Mouse (Mus musculus) hindbrain, embryonic 11.5 days (tissue): ENCODE data around the gene E330021D16Rik. TPM values are rescaled to one million over a fixed set of nuclear protein-coding genes. Genes with fewer than 3 reads are reported as not detected.

Experiments used
- ATAC-seq: fragments of 200-750 bp; cut with Nextera tagmentation; 2 replicates; pipeline ENCODE4 v1.8.0; 2017; ENCODE audit warnings: mild to moderate bottlenecking, moderate TSS enrichment, moderate library complexity; ENCODE audit not compliant: low FRiP score
- DNase-seq: peaks from one replicate; pipeline ENCODE4 v3.0.0-alpha.2; 2015; ENCODE audit warnings: low spot score
- H3K27ac ChIP-seq: fragments of 300-500 bp; sonication (generic); 2 replicates; pipeline ENCODE4 v1.5.1; 2014; ENCODE audit warnings: mild to moderate bottlenecking, low read depth, low read length
- H3K27me3 ChIP-seq: fragments of 300-500 bp; sonication (generic); 2 replicates; pipeline ENCODE4 v1.6.1; 2014; ENCODE audit warnings: mild to moderate bottlenecking, low read length, moderate library complexity, mixed read lengths; ENCODE audit not compliant: control insufficient read depth, insufficient read depth
- H3K36me3 ChIP-seq: fragments of 300-500 bp; sonication (generic); 2 replicates; pipeline ENCODE4 v1.6.1; 2014; ENCODE audit warnings: mild to moderate bottlenecking, low read length, moderate library complexity, mixed read lengths; ENCODE audit not compliant: control insufficient read depth, insufficient read depth
- H3K4me1 ChIP-seq: fragments of 300-500 bp; sonication (generic); replicated peaks from 2 replicates; pipeline ENCODE4 v1.6.1; 2014; ENCODE audit warnings: low read length, mixed read lengths; ENCODE audit not compliant: control insufficient read depth, insufficient read depth
- H3K4me2 ChIP-seq: fragments of 300-500 bp; sonication (generic); replicated peaks from 2 replicates; pipeline ENCODE4 v1.6.1; 2014; ENCODE audit warnings: mild to moderate bottlenecking, low read depth, low read length
- H3K4me3 ChIP-seq: fragments of 300-500 bp; sonication (generic); 2 replicates; pipeline ENCODE4 v1.5.1; 2014; ENCODE audit warnings: low read depth, low read length
- H3K9ac ChIP-seq: fragments of 300-500 bp; sonication (generic); 2 replicates; pipeline ENCODE4 v1.6.1; 2014; ENCODE audit warnings: low read depth, low read length
- H3K9me3 ChIP-seq: fragments of 300-500 bp; sonication (generic); 2 replicates; pipeline ENCODE4 v1.6.1; 2016; ENCODE audit warnings: low read length; ENCODE audit not compliant: control insufficient read depth
- WGBS: fragments of 180-500 bp; shearing (Covaris S2); extraction: QIAGEN DNeasy Blood & Tissue Kit; methylation state at CpG from one replicate; pipeline ENCODE4 v1.1.7; 2014; 5-methylcytosine and 5-hydroxymethylcytosine counted together
- polyA plus RNA-seq: library from polyadenylated mRNA; unstranded; fragments of >200 nt; fragmentation: Nextera tagmentation; extraction: Ambion mirVana; gene quantifications from 2 replicates; pipeline ENCODE4 v1.2.1, GENCODE M21; 2014

The E330021D16Rik gene
- polyA plus RNA-seq, 1 experiment from 2014 or later: not detected

- ATAC-seq: no peak
- no peaks in the 10 kb centered on the region for H3K9me3 ChIP-seq
- H3K9ac ChIP-seq: no peak overlapping the region
- no peaks in the 10 kb centered on the region for H3K4me1 ChIP-seq
- no peak overlapping the region for H3K4me3 ChIP-seq
- no peak for DNase-seq
- no peak overlapping the region for H3K4me2 ChIP-seq
- no peaks in the 10 kb centered on the region for H3K36me3 ChIP-seq
- 76% methylated on average over 4 of the region's 4 CpGs for WGBS
- H3K27me3 ChIP-seq: no peaks in the 10 kb centered on the region
- no peak overlapping the region for H3K27ac ChIP-seq
Measured at GRCm38 (mm10) chr6:136364008-136364407, 51.4 kb downstream of the E330021D16Rik start.

DNA sequence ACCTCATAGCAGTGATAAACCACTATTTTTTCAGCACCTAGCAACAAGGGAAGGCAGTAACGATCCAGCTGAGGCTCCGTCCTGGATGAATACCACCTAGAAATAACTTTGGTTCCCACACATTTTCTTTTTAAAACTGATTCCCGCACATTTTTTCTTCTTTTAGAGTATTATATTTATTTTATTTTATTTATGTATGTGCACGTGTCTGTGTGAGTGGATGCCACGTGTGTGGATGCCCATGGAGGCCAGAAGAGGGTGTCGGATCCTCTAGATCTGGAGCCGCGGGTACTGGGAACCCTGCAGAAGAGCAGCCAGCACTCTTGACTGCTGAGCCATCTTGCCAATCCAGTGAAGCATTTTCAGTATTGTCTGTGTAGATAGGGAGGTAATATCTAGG lies 52.1 kb downstream of the E330021D16Rik start:
- Histone ChIP-seq H3K4me3 (no peak overlapping the region), H3K36me3 (no peaks in the 10 kb centered on the region), H3K4me2 (no peak overlapping the region), H3K27me3 (no peaks in the 10 kb centered on the region), H3K4me1 (no peaks in the 10 kb centered on the region), H3K27ac (no peak overlapping the region), H3K9me3 (no peaks in the 10 kb centered on the region), H3K9ac (no peak overlapping the region)
- DNase-seq (no peak), ATAC-seq (no peak)
- 90% methylated on average over 8 of the region's 8 CpGs for WGBS

DNA sequence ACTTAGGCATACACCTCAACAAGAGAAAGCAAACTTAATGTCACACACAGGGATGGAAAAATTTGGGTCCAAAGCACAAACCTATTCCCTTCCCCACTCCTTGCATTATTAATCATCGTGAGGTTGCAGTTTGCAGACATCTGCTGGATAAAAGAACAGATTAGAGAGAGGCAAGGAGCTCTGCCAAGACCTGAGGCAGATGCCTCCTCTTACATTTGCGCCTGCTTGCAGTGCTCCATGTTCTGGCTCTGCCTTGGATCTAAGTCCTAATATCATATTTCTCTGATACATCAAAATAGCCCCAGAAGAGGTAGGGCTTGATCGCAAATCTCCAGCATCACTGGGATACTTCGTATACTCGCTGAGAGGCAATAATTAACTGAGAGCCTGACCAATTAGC lies 56.9 kb downstream of the E330021D16Rik start:
- no peak overlapping the region for H3K9ac ChIP-seq
- no peaks in the 10 kb centered on the region for H3K27me3 ChIP-seq
- no peak for DNase-seq
- H3K4me2 ChIP-seq: no peak overlapping the region
- WGBS: 90% methylated on average over 5 of the region's 5 CpGs
- no peak overlapping the region for H3K27ac ChIP-seq
- no peak for ATAC-seq
- no peaks in the 10 kb centered on the region for H3K4me1 ChIP-seq
- H3K36me3 ChIP-seq: no peaks in the 10 kb centered on the region
- no peak overlapping the region for H3K4me3 ChIP-seq
- no peaks in the 10 kb centered on the region for H3K9me3 ChIP-seq

- no peak overlapping the region for H3K9ac ChIP-seq
- DNase-seq (peak; percentile 87), ATAC-seq (peak; percentile 47; the same call in 1 of the 2 replicates)
- H3K36me3 ChIP-seq: no peaks in the 10 kb centered on the region
- 42% methylated on average over 11 of the region's 11 CpGs for WGBS
- no peak overlapping the region for H3K27ac ChIP-seq
- H3K27me3 ChIP-seq: no peaks in the 10 kb centered on the region
- H3K4me2 ChIP-seq: no peak overlapping the region
- H3K4me1 ChIP-seq: no peaks in the 10 kb centered on the region
- H3K9me3 ChIP-seq: no peaks in the 10 kb centered on the region
- H3K4me3 ChIP-seq: no peak overlapping the region
Measured at GRCm38 (mm10) chr6:136353399-136354184, 61.8 kb downstream of the E330021D16Rik start.

Other genes with a start within 250 kb of the E330021D16Rik start
- gene Grin2b, start 242.1 kb downstream of the E330021D16Rik start, polyA plus RNA-seq: 1.4 and 2.0 TPM in 2 replicates
- gene Gm8994, start 88.0 kb downstream of the E330021D16Rik start, polyA plus RNA-seq: not detected in 2 replicates
- 54.1 and 73.7 TPM in 2 replicates for gene Atf7ip, start 90.6 kb upstream of the E330021D16Rik start, polyA plus RNA-seq
- gene Plbd1, start 246.4 kb upstream of the E330021D16Rik start, polyA plus RNA-seq: 2.2 and 2.6 TPM in 2 replicates